Comparison of ENCODE assay signal across 8 mouse cellular contexts in the genomic region with DNA sequence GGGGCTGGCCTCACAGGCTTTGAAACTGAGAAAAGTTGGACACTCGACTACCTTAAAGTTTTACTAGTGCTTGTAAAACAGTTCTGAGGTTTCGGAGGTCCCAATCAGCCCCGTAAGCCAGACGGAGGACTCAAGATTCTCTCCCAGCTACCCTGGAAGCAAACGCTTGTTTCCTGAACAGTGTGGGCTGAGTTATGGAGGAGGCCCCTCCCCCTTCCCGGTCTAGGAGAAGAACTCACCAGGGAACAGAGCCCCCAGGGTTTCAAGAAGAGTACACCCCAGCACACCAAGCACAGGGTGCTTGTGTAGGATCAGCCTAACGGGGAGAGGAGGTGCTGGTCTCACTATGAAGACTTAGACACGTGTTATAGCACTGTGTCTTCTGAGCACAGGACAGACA. TPM values are rescaled to one million over a fixed set of nuclear protein-coding genes. Genes with fewer than 3 reads are reported as not detected.
DNase-seq lines count a peak whose midpoint lies in the region; ATAC-seq lines count a peak whose summit lies in the region.
"Had no signal": no experiment of that assay in that cellular context is flagged by ENCODE, and none has a peak within 500 bp of the region (broad histone marks: within the 10 kb centered on the region; RNA-seq: fewer than 3 reads in every experiment).

No protein-coding gene starts in this region.

- DNase-seq in kidney, adult 18-20 months, result no peak
- peak; percentile 67 for DNase-seq in ZHBTc4 (ENCODE audit: low read depth, low spot score)
- peak; percentile 48 for DNase-seq in embryonic facial prominence, embryonic 14.5 days (ENCODE audit: low spot score)
- DNase-seq in neural tube, embryonic 10.5 days (ENCODE audit: extremely low spot score, low spot score), result peak; percentile 36
- no peak for DNase-seq in hindbrain, embryonic 14.5 days (ENCODE audit: low spot score)

- no peaks in the 10 kb centered on the region for H3K9me3 ChIP-seq in kidney, embryonic 16.5 days (ENCODE audit: low read length)
- no peaks in the 10 kb centered on the region for H3K9me3 ChIP-seq in embryonic facial prominence, embryonic 14.5 days (ENCODE audit: control insufficient read depth, low read length)
- no peaks in the 10 kb centered on the region for H3K9me3 ChIP-seq in hindbrain, embryonic 14.5 days (ENCODE audit: control insufficient read depth, low read length)
- no peaks in the 10 kb centered on the region for H3K9me3 ChIP-seq in forebrain, embryonic 12.5 days
- H3K9me3 ChIP-seq: forebrain, embryonic 15.5 days had no signal

- H3K4me1 ChIP-seq in kidney, embryonic 16.5 days (ENCODE audit: insufficient read depth, low read length), result peaks cover 17% of the 10 kb centered on the region
- peaks cover 18% of the 10 kb centered on the region for H3K4me1 ChIP-seq in embryonic facial prominence, embryonic 14.5 days (ENCODE audit: control insufficient read depth, insufficient read depth, low read length)
- H3K4me1 ChIP-seq in hindbrain, embryonic 14.5 days (replicated peaks; ENCODE audit: control insufficient read depth, insufficient read depth, low read length), result no peaks in the 10 kb centered on the region
- peaks cover 11% of the 10 kb centered on the region; the same call in 1 of the 2 replicates for H3K4me1 ChIP-seq in forebrain, embryonic 12.5 days
- H3K4me1 ChIP-seq: forebrain, embryonic 15.5 days had no signal

- 13% methylated on average over 8 of the region's 8 CpGs for WGBS in kidney, embryonic 16.5 days
- 25% methylated on average over 8 of the region's 8 CpGs for WGBS in embryonic facial prominence, embryonic 14.5 days
- 44% methylated on average over 8 of the region's 8 CpGs for WGBS in hindbrain, embryonic 14.5 days
- 46% methylated on average over 8 of the region's 8 CpGs for WGBS in forebrain, embryonic 12.5 days

- peak overlapping the region; percentile 47; the same call in 1 of the 2 replicates for H3K27ac ChIP-seq in kidney, embryonic 16.5 days (ENCODE audit: low read length)
- H3K27ac ChIP-seq in embryonic facial prominence, embryonic 14.5 days (replicated peaks; ENCODE audit: low read depth, low read length), result peak overlapping the region; percentile 4; the same call in 1 of the 2 replicates
- H3K27ac ChIP-seq in hindbrain, embryonic 14.5 days, result no peak overlapping the region
- no peak overlapping the region for H3K27ac ChIP-seq in forebrain, embryonic 12.5 days
- H3K27ac ChIP-seq: forebrain, embryonic 15.5 days had no signal

- H3K9ac ChIP-seq in kidney, embryonic 16.5 days (replicated peaks; ENCODE audit: low read length), result peak overlapping the region; percentile 60
- peak overlapping the region; percentile 40 for H3K9ac ChIP-seq in embryonic facial prominence, embryonic 14.5 days (ENCODE audit: low read depth, low read length)
- no peak overlapping the region for H3K9ac ChIP-seq in hindbrain, embryonic 14.5 days
- no peak overlapping the region for H3K9ac ChIP-seq in forebrain, embryonic 12.5 days
- H3K9ac ChIP-seq: forebrain, embryonic 15.5 days had no signal

- peak overlapping the region; percentile 49 for H3K4me2 ChIP-seq in kidney, embryonic 16.5 days (replicated peaks; ENCODE audit: low read depth, low read length)
- peak overlapping the region; percentile 39 for H3K4me2 ChIP-seq in embryonic facial prominence, embryonic 14.5 days (ENCODE audit: low read depth, low read length)
- no peak overlapping the region for H3K4me2 ChIP-seq in hindbrain, embryonic 14.5 days (replicated peaks)
- no peak overlapping the region for H3K4me2 ChIP-seq in forebrain, embryonic 12.5 days
- H3K4me2 ChIP-seq: forebrain, embryonic 15.5 days had no signal

- H3K27me3 ChIP-seq in kidney, embryonic 16.5 days (ENCODE audit: insufficient read depth, low read length), result no peaks in the 10 kb centered on the region
- H3K27me3 ChIP-seq in embryonic facial prominence, embryonic 14.5 days (replicated peaks; ENCODE audit: control insufficient read depth, insufficient read depth, low read length), result no peaks in the 10 kb centered on the region
- no peaks in the 10 kb centered on the region for H3K27me3 ChIP-seq in hindbrain, embryonic 14.5 days (ENCODE audit: control insufficient read depth, insufficient read depth, low read length)
- no peaks in the 10 kb centered on the region for H3K27me3 ChIP-seq in forebrain, embryonic 12.5 days
- H3K27me3 ChIP-seq: forebrain, embryonic 15.5 days had no signal

- ATAC-seq in kidney, embryonic 16.5 days (ENCODE audit: low FRiP score, low TSS enrichment), result peak; percentile 63; the same call in 1 of the 2 replicates
- ATAC-seq in embryonic facial prominence, embryonic 14.5 days (ENCODE audit: low read depth), result peak; percentile 54; the same call in 1 of the 2 replicates
- ATAC-seq in hindbrain, embryonic 14.5 days (ENCODE audit: low FRiP score), result no peak
- no peak for ATAC-seq in forebrain, embryonic 12.5 days (ENCODE audit: low FRiP score)
- ATAC-seq: forebrain, embryonic 15.5 days had no signal

- no peaks in the 10 kb centered on the region for H3K36me3 ChIP-seq in kidney, embryonic 16.5 days (ENCODE audit: insufficient read depth, low read length)
- H3K36me3 ChIP-seq in embryonic facial prominence, embryonic 14.5 days (ENCODE audit: control insufficient read depth, insufficient read depth, low read length), result no peaks in the 10 kb centered on the region
- H3K36me3 ChIP-seq in hindbrain, embryonic 14.5 days (replicated peaks; ENCODE audit: control insufficient read depth, insufficient read depth), result no peaks in the 10 kb centered on the region
- H3K36me3 ChIP-seq in forebrain, embryonic 12.5 days (replicated peaks), result no peaks in the 10 kb centered on the region
- H3K36me3 ChIP-seq: forebrain, embryonic 15.5 days had no signal

- H3K4me3 ChIP-seq in kidney, embryonic 16.5 days (ENCODE audit: low read length), result 0 out of 2 replicates have a peak overlapping the region, but pooled peaks have one; percentile 14
- no peak overlapping the region for H3K4me3 ChIP-seq in embryonic facial prominence, embryonic 14.5 days (ENCODE audit: low read depth, low read length)
- no peak overlapping the region for H3K4me3 ChIP-seq in hindbrain, embryonic 14.5 days (replicated peaks; ENCODE audit: low read length)
- no peak overlapping the region for H3K4me3 ChIP-seq in forebrain, embryonic 12.5 days (replicated peaks)
- H3K4me3 ChIP-seq: forebrain, embryonic 15.5 days had no signal

RNA-seq across cellular contexts. Expression of gene Catsper3, which starts 27.6 kb away (rescaled TPM):
- 0.16 and 0.18 TPM in 2 replicates for polyA plus RNA-seq in kidney, embryonic 16.5 days (2015; fragmentation: Nextera tagmentation; extraction: Ambion mirVana)
- not detected in 2 replicates for polyA plus RNA-seq in embryonic facial prominence, embryonic 14.5 days (2014; fragmentation: Nextera tagmentation; extraction: Ambion mirVana)
- polyA plus RNA-seq in hindbrain, embryonic 14.5 days (2014; fragmentation: Nextera tagmentation; extraction: Ambion mirVana), result 0.21 TPM in 1 of 2 replicates, not detected in the other
- polyA plus RNA-seq in forebrain, embryonic 12.5 days (2016; fragmentation: Nextera tagmentation; extraction: Ambion mirVana), result not detected in 2 replicates
- polyA plus RNA-seq: forebrain, embryonic 15.5 days had no signal

RNA-seq across cellular contexts. Expression of gene Pcbd2, which starts 29.6 kb away (rescaled TPM):
- polyA plus RNA-seq in kidney, embryonic 16.5 days (2015; fragmentation: Nextera tagmentation; extraction: Ambion mirVana), result 52.5 and 52.7 TPM in 2 replicates
- polyA plus RNA-seq in embryonic facial prominence, embryonic 14.5 days (2014; fragmentation: Nextera tagmentation; extraction: Ambion mirVana), result 45.2 and 49.2 TPM in 2 replicates
- polyA plus RNA-seq in hindbrain, embryonic 14.5 days (2014; fragmentation: Nextera tagmentation; extraction: Ambion mirVana), result 23.6 and 25.3 TPM in 2 replicates
- polyA plus RNA-seq in forebrain, embryonic 12.5 days (2016; fragmentation: Nextera tagmentation; extraction: Ambion mirVana), result 23.1 and 25.6 TPM in 2 replicates

RNA-seq across cellular contexts. Expression of gene Txndc15, which starts 42.3 kb away (rescaled TPM):
- polyA plus RNA-seq in kidney, embryonic 16.5 days (2015; fragmentation: Nextera tagmentation; extraction: Ambion mirVana), result 97.2 and 99.7 TPM in 2 replicates
- 98.9 and 99.8 TPM in 2 replicates for polyA plus RNA-seq in embryonic facial prominence, embryonic 14.5 days (2014; fragmentation: Nextera tagmentation; extraction: Ambion mirVana)
- 144 and 145 TPM in 2 replicates for polyA plus RNA-seq in hindbrain, embryonic 14.5 days (2014; fragmentation: Nextera tagmentation; extraction: Ambion mirVana)
- polyA plus RNA-seq in forebrain, embryonic 12.5 days (2016; fragmentation: Nextera tagmentation; extraction: Ambion mirVana), result 86.3 and 93.3 TPM in 2 replicates

Comparison
In these comparisons a context has a peak if more than half of its experiments do, and no peak if none do; other contexts are left out.
1. ATAC-seq: peak in kidney, embryonic 16.5 days (single experiment) and embryonic facial prominence, embryonic 14.5 days (single experiment); none in hindbrain, embryonic 14.5 days (single experiment) and forebrain, embryonic 12.5 days (single experiment).
2. H3K27ac ChIP-seq: peak in kidney, embryonic 16.5 days (single experiment) and embryonic facial prominence, embryonic 14.5 days (single experiment); none in hindbrain, embryonic 14.5 days (single experiment) and forebrain, embryonic 12.5 days (single experiment).
3. H3K4me2 ChIP-seq: peak in kidney, embryonic 16.5 days (single experiment) and embryonic facial prominence, embryonic 14.5 days (single experiment); none in hindbrain, embryonic 14.5 days (single experiment) and forebrain, embryonic 12.5 days (single experiment).
4. H3K9ac ChIP-seq: peak in kidney, embryonic 16.5 days (single experiment) and embryonic facial prominence, embryonic 14.5 days (single experiment); none in hindbrain, embryonic 14.5 days (single experiment) and forebrain, embryonic 12.5 days (single experiment).
5. DNase-seq: peak in ZHBTc4 (single experiment), embryonic facial prominence, embryonic 14.5 days (single experiment) and neural tube, embryonic 10.5 days (single experiment); none in kidney, adult 18-20 months (single experiment) and hindbrain, embryonic 14.5 days (single experiment).